Mouse (Mus musculus) small intestine, adult 2 months (tissue): ENCODE measurements around the gene Prrc2b. TPM values are rescaled to one million over a fixed set of nuclear protein-coding genes. Genes with fewer than 3 reads are reported as not detected.
A peak's percentile ranks its signal among the peaks of the same experiment; 100 is the strongest.

ENCODE experiments used
- H3K27ac ChIP-seq: fragments of 200-500 bp; 2 replicates; pipeline ENCODE4 v1.5.1; 2012; ENCODE audit warnings: low read depth, low read length, control low read depth, inconsistent platforms; ENCODE audit not compliant: insufficient read depth
- H3K27me3 ChIP-seq: fragments of 200-500 bp; 2 replicates; pipeline ENCODE4 v1.6.1; 2012; ENCODE audit warnings: mild to moderate bottlenecking, moderate library complexity, low read length, inconsistent platforms; ENCODE audit not compliant: control insufficient read depth, insufficient read depth
- H3K36me3 ChIP-seq: fragments of 200-500 bp; 2 replicates; pipeline ENCODE4 v1.6.1; 2012; ENCODE audit warnings: mild to moderate bottlenecking, low read length, control low read depth, inconsistent platforms; ENCODE audit not compliant: control insufficient read depth, insufficient read depth
- H3K4me1 ChIP-seq: fragments of 200-500 bp; 2 replicates; pipeline ENCODE4 v1.6.1; 2012; ENCODE audit warnings: low read length, inconsistent platforms, mixed read lengths; ENCODE audit not compliant: control insufficient read depth, insufficient read depth, insufficient read length
- H3K4me3 ChIP-seq: fragments of 200-500 bp; 2 replicates; pipeline ENCODE4 v1.5.1; 2012; ENCODE audit warnings: low read depth, mild to moderate bottlenecking, control low read depth, inconsistent platforms, low read length, moderate library complexity
- CTCF ChIP-seq: fragments of 200-500 bp; IDR thresholded peaks from 2 replicates; pipeline ENCODE4 v1.5.1; 2012; ENCODE audit warnings: low read depth, mild to moderate bottlenecking, control low read depth, inconsistent platforms, low read length, moderate library complexity, mixed read lengths; ENCODE audit not compliant: insufficient replicate concordance, insufficient read length; ENCODE audit errors: extremely low read depth
- POLR2A ChIP-seq: fragments of 200-500 bp; IDR thresholded peaks from 2 replicates; pipeline ENCODE4 v1.6.1; 2012; ENCODE audit warnings: low read depth, mild to moderate bottlenecking, control low read depth, inconsistent platforms, low read length, moderate library complexity
- WGBS: fragments of 180-500 bp; shearing (Covaris S2); methylation state at CpG from one replicate; pipeline ENCODE4 v1.1.7; 2018; 5-methylcytosine and 5-hydroxymethylcytosine counted together
- polyA plus RNA-seq: library from polyadenylated mRNA; depleted of rRNA; stranded (reverse); fragments of >200 nt; gene quantifications from 2 replicates; pipeline ENCODE4 v1.2.3, GENCODE M21; 2012

Gene Prrc2b
- polyA plus RNA-seq, 1 experiment: 23.4 TPM

- Histone ChIP-seq H3K4me1 (peaks cover 6% of the 10 kb centered on the region), H3K27ac (no peak overlapping the region), H3K27me3 (no peaks in the 10 kb centered on the region), H3K4me3 (no peak overlapping the region), H3K36me3 (no peaks in the 10 kb centered on the region)
- TF ChIP-seq POLR2A: no peak
- 80% methylated on average over 1 of the region's 1 CpGs for WGBS
These were observed 747 bp upstream of the Prrc2b start for GRCm38 (mm10) chr2:32150135-32150534.

- H3K27ac ChIP-seq: no peak overlapping the region
- H3K4me1 ChIP-seq: peaks cover 7% of the 10 kb centered on the region
- 11% methylated on average over 7 of the region's 7 CpGs for WGBS
- no peaks in the 10 kb centered on the region for H3K27me3 ChIP-seq
- peak overlapping the region; percentile 64 for H3K4me3 ChIP-seq
- H3K36me3 ChIP-seq: no peaks in the 10 kb centered on the region
- no peak for TF ChIP-seq POLR2A
- TF ChIP-seq CTCF: no peak
These were observed 339 bp upstream of the Prrc2b start for GRCm38 (mm10) chr2:32150562-32150923.

GRCm38 (mm10) chr2:32151660-32152366 lies 931 bp downstream of the Prrc2b start:
- under 1% methylated on average over 22 of the region's 22 CpGs for WGBS
- H3K4me1 ChIP-seq: peaks cover 19% of the 10 kb centered on the region
- TF ChIP-seq CTCF (no peak), POLR2A (no peak)
- no peaks in the 10 kb centered on the region for H3K27me3 ChIP-seq
- peak overlapping the region; percentile 99 for H3K4me3 ChIP-seq
- H3K36me3 ChIP-seq: no peaks in the 10 kb centered on the region
- peak overlapping the region; percentile 29 for H3K27ac ChIP-seq

- no peaks in the 10 kb centered on the region for H3K27me3 ChIP-seq
- H3K4me1 ChIP-seq: peaks cover 22% of the 10 kb centered on the region
- peak overlapping the region; percentile 99 for H3K4me3 ChIP-seq
- no peaks in the 10 kb centered on the region for H3K36me3 ChIP-seq
- TF ChIP-seq POLR2A: no peak
- TF ChIP-seq CTCF: no peak
- 10% methylated on average over 12 of the region's 12 CpGs for WGBS
- H3K27ac ChIP-seq: peak overlapping the region; percentile 29
These were observed 1.6 kb downstream of the Prrc2b start for GRCm38 (mm10) chr2:32152367-32153034.

GRCm38 (mm10) chr2:32153041-32153790 lies 2.3 kb downstream of the Prrc2b start:
- Histone ChIP-seq H3K36me3 (no peaks in the 10 kb centered on the region), H3K4me3 (peak overlapping the region; percentile 99), H3K4me1 (peaks cover 22% of the 10 kb centered on the region), H3K27me3 (no peaks in the 10 kb centered on the region), H3K27ac (peak overlapping the region; percentile 14; the same call in 1 of the 2 replicates)
- TF ChIP-seq CTCF (no peak), POLR2A (no peak)
- 9% methylated on average over 13 of the region's 13 CpGs for WGBS

- Histone ChIP-seq H3K27ac (peak overlapping the region; percentile 19; the same call in 1 of the 2 replicates), H3K4me3 (no peak overlapping the region), H3K4me1 (peaks cover 22% of the 10 kb centered on the region), H3K27me3 (no peaks in the 10 kb centered on the region), H3K36me3 (no peaks in the 10 kb centered on the region)
- TF ChIP-seq POLR2A (no peak), CTCF (no peak)
- 5% methylated on average over 4 of the region's 4 CpGs for WGBS
These were observed 2.9 kb downstream of the Prrc2b start for GRCm38 (mm10) chr2:32153791-32154119.
